20 mouse cellular contexts compared by ENCODE assay signal in genomic region chr19:17784401-17785192, GRCm38 (mm10). TPM values are rescaled to one million over a fixed set of nuclear protein-coding genes. Genes with fewer than 3 reads are reported as not detected.
"Had no signal": no experiment of that assay in that cellular context is flagged by ENCODE, and none has a peak within 500 bp of the region (broad histone marks: within the 10 kb centered on the region; RNA-seq: fewer than 3 reads in every experiment).

No protein-coding gene starts in this region.

- H3K36me3 ChIP-seq: lung, embryonic 15.5 days; midbrain, embryonic 12.5 days; midbrain, embryonic 15.5 days; neural tube, embryonic 12.5 days; stomach, embryonic 15.5 days had no signal

- H3K9ac ChIP-seq: liver, postnatal 0 days; lung, embryonic 15.5 days; midbrain, embryonic 12.5 days; midbrain, embryonic 15.5 days; neural tube, embryonic 12.5 days; stomach, embryonic 15.5 days had no signal

- DNase-seq: liver, postnatal 0 days; lung, adult 2 months; lung, postnatal 14 days; lung, postnatal 36 days; right cerebral cortex, postnatal 14 days; thymus, adult 18-20 months; thymus, postnatal 14 days; thymus, postnatal 36 days had no signal

- ATAC-seq: liver, postnatal 0 days; lung, postnatal 0 days; midbrain, embryonic 15.5 days had no signal

- H3K27me3 ChIP-seq: lung, embryonic 15.5 days; megakaryocyte, embryonic 14.5 days; midbrain, embryonic 12.5 days; midbrain, embryonic 15.5 days; neural tube, embryonic 12.5 days; stomach, embryonic 15.5 days had no signal

- H3K9me3 ChIP-seq: lung, embryonic 15.5 days; megakaryocyte, embryonic 14.5 days; midbrain, embryonic 12.5 days; midbrain, embryonic 15.5 days; neural tube, embryonic 12.5 days; stomach, embryonic 15.5 days had no signal

- H3K4me3 ChIP-seq: lung, embryonic 15.5 days; megakaryocyte, embryonic 14.5 days; midbrain, embryonic 12.5 days; midbrain, embryonic 15.5 days; neural tube, embryonic 12.5 days; stomach, embryonic 15.5 days had no signal

- H3K4me2 ChIP-seq: lung, embryonic 15.5 days; midbrain, embryonic 12.5 days; midbrain, embryonic 15.5 days; neural tube, embryonic 12.5 days; stomach, embryonic 15.5 days had no signal

- H3K4me1 ChIP-seq: megakaryocyte, embryonic 14.5 days; midbrain, embryonic 12.5 days; midbrain, embryonic 15.5 days; neural tube, embryonic 12.5 days; stomach, embryonic 15.5 days had no signal

- H3K27ac ChIP-seq: lung, embryonic 15.5 days; macrophage; midbrain, embryonic 12.5 days; midbrain, embryonic 15.5 days; neural tube, embryonic 12.5 days; stomach, embryonic 15.5 days; stomach, postnatal 0 days had no signal

RNA-seq across cellular contexts. Expression of gene Pcsk5, which starts 52.8 kb away (rescaled TPM):
- total RNA-seq: megakaryocyte progenitor cell, adult 5-6 weeks; monocyte, adult 5-6 weeks; neutrophil, adult 5-6 weeks had no signal
- polyA plus RNA-seq: macrophage had no signal
